Mouse (Mus musculus) limb, embryonic 14.5 days (tissue): ENCODE measurements around the gene Pla2g2f. TPM values are rescaled to one million over a fixed set of nuclear protein-coding genes. Genes with fewer than 3 reads are reported as not detected.

ENCODE experiments used
- ATAC-seq: fragments of 200-750 bp; cut with Nextera tagmentation; 2 replicates; pipeline ENCODE4 v1.8.0; 2017; ENCODE audit warnings: low read depth, moderate number of reproducible peaks, moderate TSS enrichment; ENCODE audit not compliant: low FRiP score
- DNase-seq: peaks from one replicate; pipeline ENCODE4 v3.0.0-alpha.2; 2015; ENCODE audit warnings: low spot score
- H3K27ac ChIP-seq: fragments of 300-500 bp; sonication (generic); replicated peaks from 2 replicates; pipeline ENCODE4 v1.5.1; 2014; ENCODE audit warnings: low read depth, mild to moderate bottlenecking, low read length, moderate library complexity, mixed read lengths
- H3K27me3 ChIP-seq: fragments of 300-500 bp; sonication (generic); 2 replicates; pipeline ENCODE4 v1.6.1; 2014; ENCODE audit warnings: low read length, mixed read lengths; ENCODE audit not compliant: control insufficient read depth, insufficient read depth
- H3K36me3 ChIP-seq: fragments of 300-500 bp; sonication (generic); 2 replicates; pipeline ENCODE4 v1.6.1; 2014; ENCODE audit warnings: mild to moderate bottlenecking, low read length, moderate library complexity, mixed read lengths; ENCODE audit not compliant: control insufficient read depth, insufficient read depth
- H3K4me1 ChIP-seq: fragments of 300-500 bp; sonication (generic); 2 replicates; pipeline ENCODE4 v1.6.1; 2014; ENCODE audit warnings: antibody characterized with exemption, low read length, mixed read lengths; ENCODE audit not compliant: control insufficient read depth, insufficient read depth
- H3K4me2 ChIP-seq: fragments of 300-500 bp; sonication (generic); replicated peaks from 2 replicates; pipeline ENCODE4 v1.6.1; 2014; ENCODE audit warnings: low read depth, mild to moderate bottlenecking, low read length, moderate library complexity; ENCODE audit not compliant: severe bottlenecking
- H3K4me3 ChIP-seq: fragments of 300-500 bp; sonication (generic); replicated peaks from 2 replicates; pipeline ENCODE4 v1.5.1; 2014; ENCODE audit warnings: low read length
- H3K9ac ChIP-seq: fragments of 300-500 bp; sonication (generic); 2 replicates; pipeline ENCODE4 v1.6.1; 2014; ENCODE audit warnings: mild to moderate bottlenecking, low read depth, low read length, moderate library complexity; ENCODE audit not compliant: severe bottlenecking
- H3K9me3 ChIP-seq: fragments of 300-500 bp; sonication (generic); 2 replicates; pipeline ENCODE4 v1.6.1; 2016; ENCODE audit warnings: low read length; ENCODE audit not compliant: control insufficient read depth
- POLR2A ChIP-seq: fragments of 200-500 bp; IDR thresholded peaks from 2 replicates; pipeline ENCODE4 v1.8.0; 2012; ENCODE audit warnings: inconsistent platforms, mild to moderate bottlenecking, moderate library complexity, borderline replicate concordance; ENCODE audit not compliant: insufficient read depth, insufficient read length; ENCODE audit errors: extremely low read depth
- WGBS: fragments of 180-500 bp; shearing (Covaris S2); extraction: QIAGEN DNeasy Blood & Tissue Kit; methylation state at CpG from one replicate; pipeline ENCODE4 v1.1.7; 2014; 5-methylcytosine and 5-hydroxymethylcytosine counted together
- polyA plus RNA-seq, 2 experiments: library from polyadenylated mRNA; depleted of rRNA in 1 of 2; stranded (reverse) in 1 of 2; unstranded in 1 of 2; fragments of >200 nt; fragmentation: Nextera tagmentation in 1 of 2; extraction: Ambion mirVana in 1 of 2; gene quantifications; 2 replicates each; pipeline versions ENCODE4 v1.2.1 to v1.2.3; 2012 to 2014

Gene Pla2g2f
- polyA plus RNA-seq, 2 experiments = 11.9 to 15.7 TPM

GRCm38 (mm10) chr4:138718586-138719263 lies 38.7 kb downstream of the Pla2g2f start:
- no peak overlapping the region for H3K27ac ChIP-seq
- peaks cover 3% of the 10 kb centered on the region; the same call in 1 of the 2 replicates for H3K4me1 ChIP-seq
- DNase-seq (no peak), ATAC-seq (no peak)
- no peak overlapping the region for H3K4me2 ChIP-seq
- H3K36me3 ChIP-seq = no peaks in the 10 kb centered on the region
- no peaks in the 10 kb centered on the region for H3K27me3 ChIP-seq
- WGBS = 69% methylated on average over 5 of the region's 5 CpGs
- TF ChIP-seq POLR2A = no peak
- H3K9me3 ChIP-seq = no peaks in the 10 kb centered on the region
- no peak overlapping the region for H3K9ac ChIP-seq
- H3K4me3 ChIP-seq = no peak overlapping the region

- H3K4me3 ChIP-seq = no peak overlapping the region
- no peak for DNase-seq
- no peaks in the 10 kb centered on the region for H3K36me3 ChIP-seq
- H3K4me1 ChIP-seq = no peaks in the 10 kb centered on the region
- 81% methylated on average over 9 of the region's 9 CpGs for WGBS
- no peak overlapping the region for H3K27ac ChIP-seq
- H3K9ac ChIP-seq = no peak overlapping the region
- H3K27me3 ChIP-seq = no peaks in the 10 kb centered on the region
- TF ChIP-seq POLR2A = no peak
- no peaks in the 10 kb centered on the region for H3K9me3 ChIP-seq
- H3K4me2 ChIP-seq = no peak overlapping the region
- no peak for ATAC-seq
Measured at GRCm38 (mm10) chr4:138716697-138717096, 40.7 kb downstream of the Pla2g2f start.

GRCm38 (mm10) chr4:138714186-138714585 lies 43.2 kb downstream of the Pla2g2f start:
- no peaks in the 10 kb centered on the region for H3K27me3 ChIP-seq
- WGBS = 74% methylated on average over 1 of the region's 1 CpGs
- no peak overlapping the region for H3K9ac ChIP-seq
- no peak overlapping the region for H3K27ac ChIP-seq
- ATAC-seq (no peak), DNase-seq (no peak)
- H3K4me3 ChIP-seq = no peak overlapping the region
- no peaks in the 10 kb centered on the region for H3K4me1 ChIP-seq
- no peaks in the 10 kb centered on the region for H3K9me3 ChIP-seq
- no peak for TF ChIP-seq POLR2A
- H3K36me3 ChIP-seq = no peaks in the 10 kb centered on the region
- no peak overlapping the region for H3K4me2 ChIP-seq

GRCm38 (mm10) chr4:138712621-138713020 lies 44.8 kb downstream of the Pla2g2f start:
- WGBS = 74% methylated on average over 8 of the region's 8 CpGs
- Histone ChIP-seq H3K27me3 (no peaks in the 10 kb centered on the region), H3K4me1 (no peaks in the 10 kb centered on the region), H3K27ac (no peak overlapping the region), H3K36me3 (no peaks in the 10 kb centered on the region), H3K4me2 (no peak overlapping the region), H3K9me3 (no peaks in the 10 kb centered on the region), H3K4me3 (no peak overlapping the region), H3K9ac (no peak overlapping the region)
- no peak for TF ChIP-seq POLR2A
- no peak for ATAC-seq
- DNase-seq = no peak

GRCm38 (mm10) chr4:138712096-138712495 lies 45.3 kb downstream of the Pla2g2f start:
- no peak for TF ChIP-seq POLR2A
- H3K4me2 ChIP-seq = no peak overlapping the region
- no peaks in the 10 kb centered on the region for H3K36me3 ChIP-seq
- no peak overlapping the region for H3K9ac ChIP-seq
- no peak overlapping the region for H3K27ac ChIP-seq
- H3K4me3 ChIP-seq = no peak overlapping the region
- DNase-seq (no peak), ATAC-seq (no peak)
- no peaks in the 10 kb centered on the region for H3K9me3 ChIP-seq
- no peaks in the 10 kb centered on the region for H3K27me3 ChIP-seq
- H3K4me1 ChIP-seq = no peaks in the 10 kb centered on the region
- 82% methylated on average over 11 of the region's 11 CpGs for WGBS
